Mouse (Mus musculus): ENCODE data around the gene Tmem185b. TPM values are rescaled to one million over a fixed set of nuclear protein-coding genes. Genes with fewer than 3 reads are reported as not detected.

The Tmem185b gene
- 30.5 and 32.6 TPM in 2 replicates for polyA plus RNA-seq (2015; fragmentation: Nextera tagmentation; extraction: Ambion mirVana)

- Histone ChIP-seq H3K27me3 (no peaks in the 10 kb centered on the region), H3K4me2 (peak within 1 kb of the TSS; percentile 82), H3K9ac (peak within 1 kb of the TSS; percentile 69), H3K4me1 (peaks cover 36% of the 10 kb centered on the region), H3K27ac (peak within 1 kb of the TSS; percentile 83), H3K4me3 (peak within 1 kb of the TSS; percentile 63), H3K36me3 (peaks cover 27% of the 10 kb centered on the region), H3K9me3 (no peaks in the 10 kb centered on the region)
- peak; percentile 92 for ATAC-seq (ENCODE audit: borderline replicate concordance, extremely low read depth, low FRiP score, low TSS enrichment)
- 2% methylated on average over 70 of the region's 82 CpGs for WGBS
These were observed at the start of gene Tmem185b for GRCm38 (mm10) chr1:119525689-119526591. Gene Tmem185b (plus strand): TSS chr1:119526160.

GRCm38 (mm10) chr1:119476905-119477353 is 49.0 kb upstream of the Tmem185b start:
- Histone ChIP-seq H3K9ac (no peak overlapping the region), H3K4me2 (no peak overlapping the region), H3K4me3 (no peak overlapping the region), H3K27ac (no peak overlapping the region), H3K9me3 (no peaks in the 10 kb centered on the region), H3K36me3 (peaks cover 61% of the 10 kb centered on the region), H3K27me3 (no peaks in the 10 kb centered on the region), H3K4me1 (peaks cover 12% of the 10 kb centered on the region)
- ATAC-seq (ENCODE audit: borderline replicate concordance, extremely low read depth, low FRiP score, low TSS enrichment), result no peak
- WGBS, result 64% methylated on average over 7 of the region's 7 CpGs

- peaks cover 57% of the 10 kb centered on the region for H3K36me3 ChIP-seq
- H3K4me3 ChIP-seq, result no peak overlapping the region
- no peaks in the 10 kb centered on the region for H3K27me3 ChIP-seq
- ATAC-seq (ENCODE audit: borderline replicate concordance, extremely low read depth, low FRiP score, low TSS enrichment), result no peak
- H3K9ac ChIP-seq, result no peak overlapping the region
- 66% methylated on average over 4 of the region's 4 CpGs for WGBS
- no peak overlapping the region for H3K4me2 ChIP-seq
- H3K27ac ChIP-seq, result no peak overlapping the region
- H3K9me3 ChIP-seq, result no peaks in the 10 kb centered on the region
- H3K4me1 ChIP-seq, result peaks cover 5% of the 10 kb centered on the region; the same call in 1 of the 2 replicates
These were observed 46.3 kb upstream of the Tmem185b start for GRCm38 (mm10) chr1:119479641-119480040.

DNA sequence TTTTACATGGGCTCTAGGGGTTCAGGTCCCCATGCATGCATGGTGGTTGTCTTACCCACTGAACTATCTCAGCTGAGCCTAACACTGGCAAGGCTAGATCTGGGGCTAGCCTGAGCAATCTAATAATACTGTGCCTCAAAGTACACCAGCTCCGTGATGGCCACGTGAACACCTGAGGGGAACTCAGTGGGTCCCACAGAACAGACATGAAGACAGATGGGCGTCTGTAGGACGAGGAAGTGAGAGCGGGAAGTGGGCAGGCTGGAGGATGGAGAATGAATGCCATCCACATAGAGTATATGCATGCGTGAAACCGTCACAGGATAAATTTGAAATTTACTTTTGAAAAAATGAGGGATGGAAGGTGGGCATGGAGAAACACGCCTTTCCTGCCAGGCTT is 45.3 kb upstream of the Tmem185b start:
- Histone ChIP-seq H3K27ac (no peak overlapping the region), H3K9me3 (no peaks in the 10 kb centered on the region), H3K27me3 (no peaks in the 10 kb centered on the region), H3K4me3 (no peak overlapping the region), H3K36me3 (peaks cover 47% of the 10 kb centered on the region), H3K9ac (no peak overlapping the region), H3K4me2 (no peak overlapping the region), H3K4me1 (peaks cover 5% of the 10 kb centered on the region; the same call in 1 of the 2 replicates)
- ATAC-seq (ENCODE audit: borderline replicate concordance, extremely low read depth, low FRiP score, low TSS enrichment), result no peak
- 92% methylated on average over 8 of the region's 8 CpGs for WGBS

DNA sequence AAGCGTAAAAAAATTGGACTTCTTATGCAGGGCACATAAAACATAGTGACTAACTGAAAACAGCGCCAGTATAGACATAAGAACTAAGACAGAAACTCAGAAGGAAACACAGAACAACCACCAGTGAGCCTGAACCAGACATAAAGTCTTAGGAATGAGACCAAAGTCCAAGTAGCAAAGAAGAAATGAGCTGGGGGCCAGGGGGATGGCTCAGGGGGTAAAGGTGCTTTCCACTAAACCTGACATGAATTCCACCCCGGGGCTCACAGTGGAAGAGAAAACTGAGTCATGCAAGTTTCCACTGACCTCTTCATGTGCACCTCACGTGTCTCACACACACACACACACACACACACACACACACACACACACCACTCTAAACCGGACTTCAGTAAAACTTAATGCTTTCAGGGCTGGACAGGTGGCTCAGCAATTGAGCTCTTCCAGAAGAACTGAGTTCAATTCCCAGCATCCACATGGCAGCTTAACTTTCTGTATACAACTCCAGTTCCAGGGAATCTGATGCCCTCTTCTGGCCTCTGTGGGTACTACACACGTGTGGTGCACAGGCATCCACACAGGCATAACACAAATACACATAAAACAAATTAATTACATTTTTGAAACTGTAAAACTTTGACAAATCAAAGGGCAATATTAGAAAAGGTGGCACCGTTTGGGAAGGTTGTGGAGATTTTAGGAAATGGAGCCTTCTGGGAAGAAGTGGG is 44.6 kb upstream of the Tmem185b start:
- Histone ChIP-seq H3K9ac (no peak overlapping the region), H3K36me3 (peaks cover 41% of the 10 kb centered on the region), H3K9me3 (no peaks in the 10 kb centered on the region), H3K27ac (no peak overlapping the region), H3K4me3 (no peak overlapping the region), H3K4me2 (no peak overlapping the region), H3K27me3 (no peaks in the 10 kb centered on the region), H3K4me1 (peaks cover 5% of the 10 kb centered on the region; the same call in 1 of the 2 replicates)
- WGBS, result 88% methylated on average over 7 of the region's 7 CpGs
- no peak for ATAC-seq (ENCODE audit: borderline replicate concordance, extremely low read depth, low FRiP score, low TSS enrichment)

GRCm38 (mm10) chr1:119482891-119483290 is 43.1 kb upstream of the Tmem185b start:
- no peak for ATAC-seq (ENCODE audit: borderline replicate concordance, extremely low read depth, low FRiP score, low TSS enrichment)
- Histone ChIP-seq H3K4me1 (peaks cover 11% of the 10 kb centered on the region), H3K9me3 (no peaks in the 10 kb centered on the region), H3K27me3 (no peaks in the 10 kb centered on the region), H3K36me3 (peaks cover 32% of the 10 kb centered on the region), H3K4me3 (no peak overlapping the region), H3K27ac (no peak overlapping the region), H3K4me2 (no peak overlapping the region), H3K9ac (no peak overlapping the region)
- 54% methylated on average over 3 of the region's 3 CpGs for WGBS

DNA sequence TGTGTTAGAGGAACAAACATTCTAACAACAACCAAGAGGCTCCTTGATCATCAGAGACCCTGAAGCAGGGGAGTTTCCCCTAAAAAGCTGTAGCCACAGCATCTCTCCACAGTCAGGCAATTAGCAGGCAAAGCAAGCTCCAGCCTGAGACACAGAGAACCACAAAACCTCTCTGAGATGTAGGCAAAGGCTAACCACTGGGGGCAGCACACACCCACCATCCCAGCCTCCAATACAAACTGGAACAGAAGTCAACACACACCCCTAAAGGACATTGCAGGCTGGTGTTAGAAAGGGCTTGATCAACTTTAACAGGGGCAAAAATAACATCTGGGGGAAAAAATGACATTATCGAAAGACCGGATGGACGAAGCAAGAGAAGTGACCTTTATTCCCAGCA is 41.5 kb upstream of the Tmem185b start:
- Histone ChIP-seq H3K4me2 (no peak overlapping the region), H3K9ac (no peak overlapping the region), H3K27me3 (no peaks in the 10 kb centered on the region), H3K27ac (no peak overlapping the region), H3K4me3 (no peak overlapping the region), H3K9me3 (no peaks in the 10 kb centered on the region), H3K4me1 (peaks cover 18% of the 10 kb centered on the region), H3K36me3 (peaks cover 25% of the 10 kb centered on the region)
- 45% methylated on average over 3 of the region's 3 CpGs for WGBS
- peak; percentile 39; the same call in 1 of the 2 replicates for ATAC-seq (ENCODE audit: borderline replicate concordance, extremely low read depth, low FRiP score, low TSS enrichment)

DNA sequence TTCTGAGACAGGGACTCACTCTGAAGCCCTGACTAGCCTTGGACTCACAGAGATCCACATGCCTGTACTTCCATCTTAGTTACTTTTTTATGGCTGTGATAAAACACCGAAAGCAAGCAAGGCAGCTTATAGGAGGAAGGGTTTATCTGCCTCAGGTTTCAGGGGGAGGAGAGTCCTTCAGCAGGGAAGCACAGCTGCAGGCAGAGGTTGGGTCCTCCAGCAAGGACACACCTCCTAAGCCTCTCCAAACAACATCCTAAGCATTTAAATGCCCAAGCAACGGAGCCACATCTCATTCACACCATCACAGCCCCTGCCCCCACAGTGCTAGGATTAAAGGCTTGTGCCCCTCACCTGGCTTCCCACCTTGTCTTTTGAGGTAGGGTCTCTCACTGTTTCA is 40.1 kb upstream of the Tmem185b start:
- Histone ChIP-seq H3K9ac (no peak overlapping the region), H3K4me1 (peaks cover 27% of the 10 kb centered on the region), H3K36me3 (peaks cover 18% of the 10 kb centered on the region), H3K27me3 (no peaks in the 10 kb centered on the region), H3K4me2 (no peak overlapping the region), H3K27ac (no peak overlapping the region), H3K9me3 (no peaks in the 10 kb centered on the region), H3K4me3 (no peak overlapping the region)
- 15% methylated on average over 2 of the region's 2 CpGs for WGBS
- no peak for ATAC-seq (ENCODE audit: borderline replicate concordance, extremely low read depth, low FRiP score, low TSS enrichment)

DNA sequence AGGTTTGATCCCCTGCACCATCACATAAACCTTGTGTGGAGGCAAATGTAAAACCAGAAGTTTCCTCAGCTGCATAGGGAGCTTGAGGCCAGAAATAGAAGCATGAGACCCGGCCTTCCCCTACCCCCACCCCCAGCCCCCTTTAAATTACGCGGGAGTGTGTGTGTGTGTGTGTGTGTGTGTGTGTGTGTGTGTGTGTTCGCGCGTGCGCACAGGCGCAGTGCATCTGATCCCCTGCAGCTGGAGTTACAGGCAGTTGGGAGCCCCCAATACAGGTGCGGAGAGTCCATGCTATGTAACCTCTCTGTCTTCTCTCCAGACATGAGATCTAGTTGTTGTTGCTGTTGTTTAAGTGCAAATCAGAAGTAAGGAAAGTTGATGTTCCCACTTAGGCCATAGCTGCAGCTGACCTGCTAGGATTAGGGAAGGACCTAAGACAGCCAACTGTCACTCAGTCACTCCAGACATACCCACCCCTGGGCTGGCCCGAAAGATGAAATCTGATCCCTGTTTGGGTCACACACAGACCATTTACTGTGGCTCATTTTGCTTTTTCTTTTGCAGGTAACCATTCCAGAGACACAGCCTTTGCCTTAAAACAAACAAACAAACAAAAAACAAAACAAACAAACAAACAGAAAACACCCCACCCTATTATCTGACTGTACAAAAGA is 37.9 kb upstream of the Tmem185b start:
- no peak for ATAC-seq (ENCODE audit: borderline replicate concordance, extremely low read depth, low FRiP score, low TSS enrichment)
- no peaks in the 10 kb centered on the region for H3K27me3 ChIP-seq
- no peak overlapping the region for H3K27ac ChIP-seq
- H3K9me3 ChIP-seq, result no peaks in the 10 kb centered on the region
- no peak overlapping the region for H3K9ac ChIP-seq
- H3K4me3 ChIP-seq, result no peak overlapping the region
- no peaks in the 10 kb centered on the region for H3K36me3 ChIP-seq
- H3K4me1 ChIP-seq, result peaks cover 49% of the 10 kb centered on the region
- no peak overlapping the region for H3K4me2 ChIP-seq
- WGBS, result 50% methylated on average over 10 of the region's 10 CpGs

DNA sequence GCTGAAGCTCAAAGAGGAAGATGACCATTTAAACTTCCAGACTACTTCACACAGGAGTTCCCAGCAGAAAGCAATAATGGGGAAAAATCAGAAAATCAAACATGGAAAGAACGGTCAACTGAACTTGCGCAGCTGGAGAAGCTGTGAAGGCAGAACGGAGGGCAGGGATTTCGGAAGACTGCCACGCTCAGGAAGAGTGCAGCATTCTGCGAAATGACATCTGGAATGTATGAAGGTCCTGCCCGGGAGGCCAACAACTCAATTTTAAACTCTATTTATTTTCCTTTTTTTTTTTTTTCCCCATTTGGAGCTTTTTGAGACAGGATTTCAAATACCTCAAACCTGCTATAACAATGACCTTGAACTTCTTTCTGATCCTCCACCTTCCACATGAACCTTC is 35.2 kb upstream of the Tmem185b start:
- H3K4me1 ChIP-seq, result peaks cover 60% of the 10 kb centered on the region
- 65% methylated on average over 7 of the region's 7 CpGs for WGBS
- H3K4me3 ChIP-seq, result no peak overlapping the region
- ATAC-seq (ENCODE audit: borderline replicate concordance, extremely low read depth, low FRiP score, low TSS enrichment), result no peak
- H3K4me2 ChIP-seq, result no peak overlapping the region
- no peak overlapping the region for H3K27ac ChIP-seq
- no peaks in the 10 kb centered on the region for H3K27me3 ChIP-seq
- H3K36me3 ChIP-seq, result no peaks in the 10 kb centered on the region
- H3K9ac ChIP-seq, result no peak overlapping the region
- H3K9me3 ChIP-seq, result no peaks in the 10 kb centered on the region

- Histone ChIP-seq H3K4me2 (peak overlapping the region; percentile 41), H3K9ac (0 out of 2 replicates have a peak overlapping the region, but pooled peaks have one; percentile 26), H3K27me3 (no peaks in the 10 kb centered on the region), H3K36me3 (no peaks in the 10 kb centered on the region), H3K4me1 (peaks cover 61% of the 10 kb centered on the region), H3K27ac (peak overlapping the region; percentile 72), H3K4me3 (0 out of 2 replicates have a peak overlapping the region, but pooled peaks have one; percentile 1), H3K9me3 (no peaks in the 10 kb centered on the region)
- 12% methylated on average over 11 of the region's 11 CpGs for WGBS
- peak; percentile 76 for ATAC-seq (ENCODE audit: borderline replicate concordance, extremely low read depth, low FRiP score, low TSS enrichment)
These were observed 33.9 kb upstream of the Tmem185b start for GRCm38 (mm10) chr1:119492097-119492496.
